Comparison of ENCODE assay signal across 36 mouse cellular contexts in the genomic region with DNA sequence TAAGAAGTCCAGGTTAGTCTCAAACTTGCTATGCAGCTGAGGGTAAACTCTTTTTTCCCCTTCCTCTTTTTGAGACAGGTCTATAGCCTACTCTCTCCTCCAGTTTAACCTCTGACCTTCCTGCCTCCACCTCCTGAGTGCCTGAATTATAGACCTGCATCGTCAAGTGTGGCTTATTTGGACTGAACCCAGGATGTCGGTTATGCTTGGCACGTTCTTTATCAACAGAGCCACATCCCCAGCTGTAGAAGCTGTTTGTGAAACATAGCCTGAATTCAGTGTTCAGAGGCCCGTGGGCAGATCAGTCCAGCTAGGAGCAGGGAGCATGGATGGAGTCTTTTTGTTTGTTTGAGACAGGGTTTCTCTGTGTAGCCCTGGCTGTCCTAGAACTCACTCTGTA. TPM values are rescaled to one million over a fixed set of nuclear protein-coding genes. Genes with fewer than 3 reads are reported as not detected.
DNase-seq lines count a peak whose midpoint lies in the region; ATAC-seq and TF ChIP-seq lines count a peak whose summit lies in the region.
"Had no signal": no experiment of that assay in that cellular context is flagged by ENCODE, and none has a peak within 500 bp of the region (broad histone marks: within the 10 kb centered on the region; RNA-seq: fewer than 3 reads in every experiment).

No protein-coding gene starts in this region.

- H3K4me1 ChIP-seq in ES-Bruce4 (ENCODE audit: control insufficient read depth, insufficient read depth, low read length) (peaks cover 6% of the 10 kb centered on the region), G1E (ENCODE audit: insufficient read depth, low read depth, low read length) (peaks cover 55% of the 10 kb centered on the region)
- H3K4me1 ChIP-seq: lung, embryonic 15.5 days; midbrain, embryonic 12.5 days; neural tube, embryonic 12.5 days had no signal

- H3K9ac ChIP-seq in ES-Bruce4 (ENCODE audit: low read depth, poor library complexity, severe bottlenecking), result no peak overlapping the region
- H3K9ac ChIP-seq: heart, embryonic 13.5 days; lung, embryonic 15.5 days; midbrain, embryonic 12.5 days; neural tube, embryonic 12.5 days had no signal

- H3K27me3 ChIP-seq in ES-Bruce4 (ENCODE audit: control insufficient read depth, insufficient read depth, low read length, poor library complexity, severe bottlenecking), result no peaks in the 10 kb centered on the region
- no peaks in the 10 kb centered on the region; the same call in 1 of the 2 replicates for H3K27me3 ChIP-seq in G1E (ENCODE audit: insufficient read depth, low read length)
- H3K27me3 ChIP-seq: heart, embryonic 13.5 days; lung, embryonic 15.5 days; midbrain, embryonic 12.5 days; neural tube, embryonic 12.5 days had no signal

- 0 out of 2 replicates have a peak overlapping the region, but pooled peaks have one; percentile 49 for H3K27ac ChIP-seq in ES-Bruce4 (ENCODE audit: insufficient read depth, low read length)
- H3K27ac ChIP-seq: heart, embryonic 13.5 days; layer of hippocampus, adult 2 months; left cerebral cortex, adult 2 months; lung, embryonic 15.5 days; midbrain, embryonic 12.5 days; neural tube, embryonic 12.5 days; stomach, postnatal 0 days had no signal

- TF ChIP-seq CTCF in ES-Bruce4 (IDR thresholded peaks at IDR 0.05; ENCODE audit: low read depth, low read length) (no peak), G1E (IDR thresholded peaks at IDR 0.05; ENCODE audit: low read depth, low read length) (no peak)

- no peak for ATAC-seq in G1E (ENCODE audit: extremely low read depth, insufficient number of reproducible peaks, low FRiP score, poor library complexity, severe bottlenecking)
- peak; percentile 36 for ATAC-seq in common myeloid progenitor, adult 5-6 weeks (replicated peaks; ENCODE audit: low read depth, poor library complexity, severe bottlenecking)
- ATAC-seq in megakaryocyte progenitor cell, adult 5-6 weeks (replicated peaks; ENCODE audit: poor library complexity), result peak; percentile 63
- ATAC-seq: forebrain, embryonic 14.5 days; hindbrain, embryonic 16.5 days had no signal

- intact Hi-C loops in left cerebral cortex, postnatal 10 days (cut with DNase I), result no loop called here

- DNase-seq in G1E (ENCODE audit: low spot score), result peak; percentile 24
- no peak for DNase-seq in adrenal gland, postnatal 36 days
- no peak for DNase-seq in adrenal gland, postnatal 4 days (ENCODE audit: low spot score in 2 of 2)
- no peak for DNase-seq in left cerebral cortex, postnatal 10 days (ENCODE audit: extremely low spot score in 1 of 2, low spot score in 2 of 2)
- DNase-seq: adrenal gland, postnatal 14 days; cerebellum, adult 18-20 months; cerebellum, postnatal 10 days; gastrocnemius, postnatal 36 days; heart, postnatal 10 days; kidney, adult 2 months; kidney, postnatal 36 days; right cerebral cortex, adult 18-20 months; right cerebral cortex, postnatal 4 days; thymus, adult 18-20 months; thymus, postnatal 25 days had no signal

- TF ChIP-seq POLR2A in ES-Bruce4 (IDR thresholded peaks at IDR 0.05; ENCODE audit: insufficient read depth, low read length), result no peak

- TF ChIP-seq EP300 in ES-Bruce4 (IDR thresholded peaks at IDR 0.05; ENCODE audit: insufficient read depth, low read depth, low read length), result no peak

- peaks cover 8% of the 10 kb centered on the region for H3K36me3 ChIP-seq in ES-Bruce4 (ENCODE audit: control insufficient read depth, insufficient read depth, low read length, poor library complexity, severe bottlenecking)
- peaks cover 77% of the 10 kb centered on the region for H3K36me3 ChIP-seq in G1E (replicated peaks)

- no peak overlapping the region for H3K4me3 ChIP-seq in ES-Bruce4 (ENCODE audit: low read depth, low read length)
- H3K4me3 ChIP-seq in G1E (ENCODE audit: low read depth, low read length), result no peak overlapping the region
- H3K4me3 ChIP-seq: heart, embryonic 13.5 days; layer of hippocampus, adult 2 months; left cerebral cortex, adult 2 months; lung, embryonic 15.5 days; midbrain, embryonic 12.5 days; myocyte; neural tube, embryonic 12.5 days had no signal

- H3K9me3 ChIP-seq in ES-Bruce4 (replicated peaks; ENCODE audit: control insufficient read depth, insufficient read depth, low read length, poor library complexity, severe bottlenecking), result no peaks in the 10 kb centered on the region
- H3K9me3 ChIP-seq in G1E (replicated peaks), result no peaks in the 10 kb centered on the region
- H3K9me3 ChIP-seq: heart, embryonic 13.5 days; lung, embryonic 15.5 days; midbrain, embryonic 12.5 days; neural tube, embryonic 12.5 days had no signal

RNA-seq across cellular contexts. Expression of a gene that starts 25.6 kb away (rescaled TPM):
- polyA plus RNA-seq in ES-Bruce4 (2011; ENCODE audit: insufficient read depth, insufficient read length, low read depth, missing spikeins) (42.0 and 45.3 TPM in 2 replicates), G1E (2012) (24.9 and 29.6 TPM in 2 replicates)
- total RNA-seq in G1E (2014; fragmentation: Nextera tagmentation) (18.2 and 24.7 TPM in 2 replicates), G1E (2017) (14.2 and 20.5 TPM in 2 replicates)
- 20.2 and 22.6 TPM in 2 replicates for total RNA-seq in common myeloid progenitor, adult 5-6 weeks (2017)
- total RNA-seq in megakaryocyte progenitor cell, adult 5-6 weeks (2015), result 12.1 and 16.1 TPM in 2 replicates
- 20.9 and 21.9 TPM in 2 replicates for total RNA-seq in megakaryocyte progenitor cell, adult 5-6 weeks (2017)
- 10 to 100 TPM; 64.2 TPM for total RNA-seq in adrenal gland, postnatal 36 days (2021)
- total RNA-seq in adrenal gland, postnatal 4 days (2021), result 10 to 100 TPM; 59.9 to 61.8 TPM
- 10 to 100 TPM; 38.3 to 38.6 TPM for total RNA-seq in left cerebral cortex, postnatal 10 days (2021)

RNA-seq across cellular contexts. Expression of a gene that starts 28.8 kb away (rescaled TPM):
- polyA plus RNA-seq in ES-Bruce4 (2011; ENCODE audit: insufficient read depth, insufficient read length, low read depth, missing spikeins) (76.6 and 81.6 TPM in 2 replicates), G1E (2012) (11.4 and 16.7 TPM in 2 replicates)
- total RNA-seq in G1E (2014; fragmentation: Nextera tagmentation) (14.4 and 18.6 TPM in 2 replicates), G1E (2017) (12.6 and 15.1 TPM in 2 replicates)
- 41.3 and 43.9 TPM in 2 replicates for total RNA-seq in common myeloid progenitor, adult 5-6 weeks (2017)
- 30.0 and 33.6 TPM in 2 replicates for total RNA-seq in megakaryocyte progenitor cell, adult 5-6 weeks (2015)
- 47.5 and 63.1 TPM in 2 replicates for total RNA-seq in megakaryocyte progenitor cell, adult 5-6 weeks (2017)
- 10 to 100 TPM; 21.7 to 32.6 TPM for total RNA-seq in adrenal gland, postnatal 36 days (2021)
- 10 to 100 TPM; 40.2 to 40.5 TPM for total RNA-seq in adrenal gland, postnatal 4 days (2021)
- 10 to 100 TPM; 75.4 to 77.6 TPM for total RNA-seq in left cerebral cortex, postnatal 10 days (2021)

RNA-seq across cellular contexts. Expression of a gene that starts 40.9 kb away (rescaled TPM):
- polyA plus RNA-seq in ES-Bruce4 (2011; ENCODE audit: insufficient read depth, insufficient read length, low read depth, missing spikeins), result 19.6 and 20.1 TPM in 2 replicates
- not detected in 2 replicates for total RNA-seq in G1E (2014; fragmentation: Nextera tagmentation)
- 0.41 and 0.71 TPM in 2 replicates for total RNA-seq in G1E (2017)
- 0.14 and 0.22 TPM in 2 replicates for polyA plus RNA-seq in G1E (2012)
- 0.87 TPM in 1 of 2 replicates, not detected in the other for total RNA-seq in common myeloid progenitor, adult 5-6 weeks (2017)
- 0.15 TPM in 1 of 2 replicates, not detected in the other for total RNA-seq in megakaryocyte progenitor cell, adult 5-6 weeks (2015)
- 0.17 TPM in 1 of 2 replicates, not detected in the other for total RNA-seq in megakaryocyte progenitor cell, adult 5-6 weeks (2017)
- total RNA-seq in adrenal gland, postnatal 36 days (2021), result 1 to 10 TPM; 4.5 to 4.7 TPM
- total RNA-seq in adrenal gland, postnatal 4 days (2021), result 100 to 1,000 TPM in 1 of 2 experiments, 10 to 100 TPM in 1; 59.5 to 102 TPM
- total RNA-seq in left cerebral cortex, postnatal 10 days (2021), result 1,000 to 10,000 TPM; 1,287 to 1,390 TPM
- total RNA-seq: gastrocnemius, adult 18-20 months; liver, adult 2 months had no signal
- polyA plus RNA-seq: liver, adult 2 months had no signal

RNA-seq across cellular contexts. Expression of a gene that starts 45.2 kb away (rescaled TPM):
- polyA plus RNA-seq in ES-Bruce4 (2011; ENCODE audit: insufficient read depth, insufficient read length, low read depth, missing spikeins) (not detected in 2 replicates), G1E (2012) (0.01 and 0.02 TPM in 2 replicates)
- total RNA-seq in G1E (2014; fragmentation: Nextera tagmentation) (not detected in 2 replicates), G1E (2017) (0.12 and 0.27 TPM in 2 replicates)
- total RNA-seq in common myeloid progenitor, adult 5-6 weeks (2017), result not detected in 2 replicates
- total RNA-seq in megakaryocyte progenitor cell, adult 5-6 weeks (2015), result not detected in 2 replicates
- total RNA-seq in megakaryocyte progenitor cell, adult 5-6 weeks (2017), result 0.12 and 0.14 TPM in 2 replicates
- total RNA-seq in adrenal gland, postnatal 36 days (2021), result not detected
- total RNA-seq in adrenal gland, postnatal 4 days (2021), result under 1 TPM in 1 of 2 experiments, not detected in 1; 0.14 TPM
- not detected for total RNA-seq in left cerebral cortex, postnatal 10 days (2021)
- total RNA-seq: adrenal gland, postnatal 14 days; gastrocnemius, adult 18-20 months; gastrocnemius, postnatal 36 days; heart, adult 8-10 months; heart, postnatal 10 days; layer of hippocampus, adult 2 months; liver, adult 2 months; megakaryocyte, adult 5-6 weeks had no signal
- polyA plus RNA-seq: heart, embryonic 13.5 days; intestine, embryonic 14.5 days; kidney, adult 2 months; kidney, embryonic 16.5 days; limb, embryonic 11.5 days; liver, adult 2 months; lung, embryonic 15.5 days; spleen, adult 2 months; stomach, postnatal 0 days had no signal

Comparison
In these comparisons a context has a peak if more than half of its experiments do, and no peak if none do; other contexts are left out.
1. RNA of a gene that starts 40.9 kb away (total RNA-seq): 1,287 to 1,390 TPM in left cerebral cortex, postnatal 10 days; 59.5 to 102 TPM in adrenal gland, postnatal 4 days, 4.5 to 4.7 TPM in adrenal gland, postnatal 36 days, 0.87 TPM in common myeloid progenitor, adult 5-6 weeks, 0.41 to 0.71 TPM in G1E and 0.15 to 0.17 TPM in megakaryocyte progenitor cell, adult 5-6 weeks; every median in the first group is over 10 times any median in the second.